Comparison of ENCODE assay signal across 9 mouse cellular contexts in the genomic region with DNA sequence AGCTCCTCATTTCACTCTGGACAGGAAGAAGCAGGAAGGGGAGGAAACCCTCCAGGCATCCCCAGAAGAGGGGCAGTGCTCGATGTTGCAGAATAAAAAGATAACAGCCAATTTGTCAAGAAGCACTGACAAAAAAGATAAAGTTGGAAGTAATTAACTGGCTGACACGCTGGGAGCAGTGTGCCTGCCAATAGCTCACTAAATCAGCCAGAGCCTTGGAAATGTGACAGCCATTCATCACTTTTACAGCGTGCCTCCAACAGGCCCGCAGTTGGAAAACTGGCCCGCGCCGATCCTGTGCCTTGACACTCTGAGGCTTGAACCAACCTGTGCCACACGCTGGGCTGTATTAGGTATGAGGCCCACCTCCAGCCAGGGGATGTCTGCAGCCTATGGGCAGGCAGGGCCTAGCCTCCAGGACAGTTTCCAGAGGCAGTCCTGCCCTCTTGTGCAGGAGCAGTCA. TPM values are rescaled to one million over a fixed set of nuclear protein-coding genes. Genes with fewer than 3 reads are reported as not detected.
DNase-seq lines count a peak whose midpoint lies in the region; ATAC-seq and TF ChIP-seq lines count a peak whose summit lies in the region.
"Had no signal": no experiment of that assay in that cellular context is flagged by ENCODE, and none has a peak within 500 bp of the region (broad histone marks: within the 10 kb centered on the region; RNA-seq: fewer than 3 reads in every experiment).

No protein-coding gene starts in this region.

- no peak overlapping the region for H3K27ac ChIP-seq in heart, embryonic 12.5 days (ENCODE audit: poor library complexity, severe bottlenecking)
- H3K27ac ChIP-seq in kidney, postnatal 0 days, result no peak overlapping the region

- no peak for ATAC-seq in heart, embryonic 12.5 days (ENCODE audit: insufficient number of reproducible peaks, low FRiP score)
- 0 out of 2 replicates have a peak, but pooled peaks have one; percentile 29 for ATAC-seq in kidney, postnatal 0 days (replicated peaks; ENCODE audit: low FRiP score, low read depth)

- H3K4me3 ChIP-seq in heart, embryonic 12.5 days, result no peak overlapping the region
- H3K4me3 ChIP-seq in kidney, postnatal 0 days (replicated peaks; ENCODE audit: low read depth, low read length), result no peak overlapping the region

- no peak overlapping the region for H3K4me2 ChIP-seq in heart, embryonic 12.5 days
- H3K4me2 ChIP-seq in kidney, postnatal 0 days (ENCODE audit: low read length), result no peak overlapping the region

- H3K4me1 ChIP-seq in heart, embryonic 12.5 days (replicated peaks), result peaks cover 16% of the 10 kb centered on the region
- no peaks in the 10 kb centered on the region for H3K4me1 ChIP-seq in kidney, postnatal 0 days (replicated peaks; ENCODE audit: insufficient read depth, low read length)

- no peaks in the 10 kb centered on the region for H3K9me3 ChIP-seq in heart, embryonic 12.5 days (replicated peaks)
- no peaks in the 10 kb centered on the region for H3K9me3 ChIP-seq in kidney, postnatal 0 days (replicated peaks; ENCODE audit: low read length)

- TF ChIP-seq CTCF in kidney, postnatal 0 days (IDR thresholded peaks at IDR 0.05; ENCODE audit: low read depth), result no peak

- H3K9ac ChIP-seq in heart, embryonic 12.5 days, result no peak overlapping the region
- H3K9ac ChIP-seq in kidney, postnatal 0 days (ENCODE audit: low read depth, low read length), result no peak overlapping the region

- H3K27me3 ChIP-seq in heart, embryonic 12.5 days (replicated peaks), result no peaks in the 10 kb centered on the region
- H3K27me3 ChIP-seq in kidney, postnatal 0 days (ENCODE audit: insufficient read depth, low read length), result no peaks in the 10 kb centered on the region

- intact Hi-C loops in left cerebral cortex, postnatal 36 days (cut with DNase I), result no loop called here

- DNase-seq in heart, adult 11 months, result peak; percentile 96
- DNase-seq in adrenal gland, postnatal 14 days, result peak; percentile 61
- DNase-seq in gastrocnemius, adult 8-10 months (ENCODE audit: low spot score in 2 of 2), result peak; percentile 55 to 67
- peak; percentile 40 for DNase-seq in kidney, postnatal 0 days (ENCODE audit: low spot score)
- peak; percentile 51 for DNase-seq in lung, postnatal 10 days
- no peak for DNase-seq in left cerebral cortex, postnatal 36 days (ENCODE audit: low spot score in 2 of 2)
- DNase-seq in retina, postnatal 1 day, result no peak

- WGBS in heart, embryonic 12.5 days, result 54% methylated on average over 8 of the region's 8 CpGs
- WGBS in kidney, postnatal 0 days, result 13% methylated on average over 8 of the region's 8 CpGs

- H3K36me3 ChIP-seq in heart, embryonic 12.5 days, result peaks cover 62% of the 10 kb centered on the region
- peaks cover 23% of the 10 kb centered on the region for H3K36me3 ChIP-seq in kidney, postnatal 0 days (ENCODE audit: insufficient read depth, low read length)

RNA-seq across cellular contexts. Expression of a gene that starts 4.3 kb away (rescaled TPM):
- polyA plus RNA-seq in heart, embryonic 12.5 days (2016; fragmentation: Nextera tagmentation; extraction: Ambion mirVana), result 5.0 and 5.8 TPM in 2 replicates
- 1.4 and 2.3 TPM in 2 replicates for total RNA-seq in adrenal gland, postnatal 14 days (2021)
- 10 to 100 TPM in 2 of 4 experiments, 1 to 10 TPM in 2; 5.3 to 49.1 (median 25.5) TPM for total RNA-seq in gastrocnemius, adult 8-10 months (2022)
- 0.46 and 1.1 TPM in 2 replicates for polyA plus RNA-seq in kidney, postnatal 0 days (2015; fragmentation: Nextera tagmentation; extraction: Ambion mirVana)
- total RNA-seq in left cerebral cortex, postnatal 36 days (2021), result under 1 TPM; 0.57 to 0.59 TPM
- polyA plus RNA-seq: small intestine, adult 2 months had no signal

RNA-seq across cellular contexts. Expression of a gene that starts 53.7 kb away (rescaled TPM):
- 71.3 TPM in 2 replicates for polyA plus RNA-seq in heart, embryonic 12.5 days (2016; fragmentation: Nextera tagmentation; extraction: Ambion mirVana)
- 49.5 and 56.3 TPM in 2 replicates for total RNA-seq in adrenal gland, postnatal 14 days (2021)
- 10 to 100 TPM; 14.7 to 20.8 (median 17.6) TPM for total RNA-seq in gastrocnemius, adult 8-10 months (2022)
- polyA plus RNA-seq in kidney, postnatal 0 days (2015; fragmentation: Nextera tagmentation; extraction: Ambion mirVana), result 52.4 and 57.4 TPM in 2 replicates
- total RNA-seq in left cerebral cortex, postnatal 36 days (2021), result 10 to 100 TPM; 43.0 to 53.4 TPM

RNA-seq across cellular contexts. Expression of a gene that starts 56.1 kb away (rescaled TPM):
- polyA plus RNA-seq in heart, embryonic 12.5 days (2016; fragmentation: Nextera tagmentation; extraction: Ambion mirVana), result 21.8 and 23.1 TPM in 2 replicates
- 65.5 and 67.5 TPM in 2 replicates for total RNA-seq in adrenal gland, postnatal 14 days (2021)
- total RNA-seq in gastrocnemius, adult 8-10 months (2022), result 10 to 100 TPM; 32.2 to 37.8 (median 34.9) TPM
- 19.8 and 21.6 TPM in 2 replicates for polyA plus RNA-seq in kidney, postnatal 0 days (2015; fragmentation: Nextera tagmentation; extraction: Ambion mirVana)
- total RNA-seq in left cerebral cortex, postnatal 36 days (2021), result 100 to 1,000 TPM in 1 of 2 experiments, 10 to 100 TPM in 1; 91.8 to 100 TPM

RNA-seq across cellular contexts. Expression of a gene that starts 60.0 kb away (rescaled TPM):
- 21.6 and 22.3 TPM in 2 replicates for polyA plus RNA-seq in heart, embryonic 12.5 days (2016; fragmentation: Nextera tagmentation; extraction: Ambion mirVana)
- 20.0 and 21.8 TPM in 2 replicates for total RNA-seq in adrenal gland, postnatal 14 days (2021)
- total RNA-seq in gastrocnemius, adult 8-10 months (2022), result 10 to 100 TPM in 1 of 4 experiments, 1 to 10 TPM in 3; 8.4 to 17.1 (median 9.5) TPM
- 23.3 and 23.6 TPM in 2 replicates for polyA plus RNA-seq in kidney, postnatal 0 days (2015; fragmentation: Nextera tagmentation; extraction: Ambion mirVana)
- 1 to 10 TPM; 8.3 to 8.6 TPM for total RNA-seq in left cerebral cortex, postnatal 36 days (2021)

Comparison
In these comparisons a context has a peak if more than half of its experiments do, and no peak if none do; other contexts are left out.
1. DNase-seq: peak in heart, adult 11 months (single experiment), adrenal gland, postnatal 14 days (single experiment), gastrocnemius, adult 8-10 months (2 of 2), kidney, postnatal 0 days (single experiment) and lung, postnatal 10 days (single experiment); none in left cerebral cortex, postnatal 36 days (0 of 2) and retina, postnatal 1 day (single experiment).